Mouse (Mus musculus) testis, adult 2 months (tissue): ENCODE measurements around the gene Tmem115.
A peak's percentile ranks its signal among the peaks of the same experiment; 100 is the strongest.

Source experiments
- CTCF ChIP-seq: fragments of 200-500 bp; IDR thresholded peaks from 2 replicates; pipeline ENCODE4 v1.5.1; 2012; ENCODE audit warnings: low read depth, mild to moderate bottlenecking, inconsistent platforms, low read length, moderate library complexity; ENCODE audit not compliant: control insufficient read depth, insufficient read depth, insufficient replicate concordance
- POLR2A ChIP-seq: fragments of 200-500 bp; IDR thresholded peaks from 2 replicates; pipeline ENCODE4 v1.6.1; 2012; ENCODE audit warnings: low read depth, mild to moderate bottlenecking, inconsistent platforms, low read length, moderate library complexity; ENCODE audit not compliant: control insufficient read depth

DNA sequence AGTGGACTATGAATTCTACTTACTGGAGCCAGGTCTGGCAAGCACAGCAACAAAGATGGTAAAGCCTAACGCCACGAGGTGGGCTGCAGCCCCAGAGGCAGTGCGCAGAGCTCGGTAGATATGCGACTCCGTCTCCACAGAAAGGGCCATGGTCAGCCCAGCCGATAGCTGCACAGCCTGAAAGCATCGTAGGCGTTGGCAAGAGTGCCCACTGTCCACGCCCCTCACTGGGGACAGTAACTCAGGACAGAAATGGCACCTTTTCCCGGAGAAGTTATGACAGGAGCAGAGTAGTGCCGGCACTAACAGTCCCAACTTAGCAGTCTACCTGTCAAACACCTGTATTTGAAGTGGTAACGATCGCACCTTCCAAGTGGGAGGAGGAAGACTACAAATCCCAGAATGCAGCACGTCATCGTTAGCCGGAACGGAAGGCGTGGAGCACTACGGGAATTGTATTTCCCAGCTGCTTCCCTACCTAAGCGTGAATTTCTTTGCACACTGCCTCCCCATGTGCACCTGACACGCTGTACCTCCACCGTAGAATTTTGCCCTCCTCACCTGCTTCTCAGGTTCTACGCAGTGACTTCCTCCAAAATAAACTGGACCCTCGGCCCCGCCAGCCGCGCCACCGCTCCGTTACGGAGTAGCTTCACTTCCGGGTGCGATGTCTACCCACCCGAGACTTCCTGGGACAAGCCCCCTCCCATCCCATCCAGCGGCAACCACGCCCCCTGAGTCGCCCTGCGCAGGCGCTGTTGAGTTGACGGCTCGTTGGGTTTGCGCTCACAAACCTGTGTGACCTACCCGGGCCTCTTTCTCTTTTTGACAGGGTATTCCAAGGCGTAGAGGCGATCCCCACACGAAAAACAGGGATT, 8.0 kb downstream of the Tmem115 start, which contains the start of the genes Cyb561d2 and Nprl2:
- TF ChIP-seq CTCF (no peak), POLR2A (peak; percentile 61)
